Comparison of ENCODE assay signal across 21 mouse cellular contexts in the genomic region with DNA sequence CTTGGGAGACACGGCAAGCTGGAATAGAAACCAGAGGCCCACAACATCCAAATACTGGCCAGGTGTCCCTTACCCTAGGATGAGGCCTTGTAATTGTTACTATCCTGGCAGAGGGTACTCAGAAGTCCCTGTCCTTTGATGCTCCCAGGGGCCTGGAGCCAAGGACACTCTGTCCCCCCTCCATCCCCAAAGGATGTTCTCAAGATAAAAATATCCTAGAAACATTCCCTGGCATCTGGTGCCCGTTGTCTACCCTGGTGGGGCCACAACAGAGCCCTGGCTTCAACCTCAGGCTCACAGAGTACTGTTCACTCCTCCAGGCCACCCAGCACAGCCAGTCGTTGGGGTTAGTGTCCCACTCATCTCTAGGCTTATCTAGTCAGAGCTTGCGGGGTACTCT. TPM values are rescaled to one million over a fixed set of nuclear protein-coding genes. Genes with fewer than 3 reads are reported as not detected.
DNase-seq lines count a peak whose midpoint lies in the region; ATAC-seq lines count a peak whose summit lies in the region.
"Had no signal": no experiment of that assay in that cellular context is flagged by ENCODE, and none has a peak within 500 bp of the region (broad histone marks: within the 10 kb centered on the region; RNA-seq: fewer than 3 reads in every experiment).

No protein-coding gene starts in this region.

- no peak overlapping the region for H3K4me3 ChIP-seq in heart, embryonic 11.5 days (ENCODE audit: low read depth, low read length)
- H3K4me3 ChIP-seq in heart, embryonic 15.5 days, result no peak overlapping the region
- H3K4me3 ChIP-seq: erythroblast, embryonic 14.5 days; forebrain, embryonic 15.5 days; hindbrain, embryonic 15.5 days; limb, embryonic 15.5 days; megakaryocyte, embryonic 14.5 days; stomach, embryonic 15.5 days had no signal

- H3K4me1 ChIP-seq in heart, embryonic 11.5 days (ENCODE audit: control insufficient read depth, insufficient read depth, low read length), result peaks cover 12% of the 10 kb centered on the region; the same call in 1 of the 2 replicates
- H3K4me1 ChIP-seq in heart, embryonic 15.5 days (replicated peaks), result peaks cover 25% of the 10 kb centered on the region
- H3K4me1 ChIP-seq: stomach, embryonic 15.5 days had no signal

- peak; percentile 27 for DNase-seq in cerebellum, adult 11 months
- no peak for DNase-seq in cerebellum, postnatal 4 days (ENCODE audit: low spot score in 2 of 2)
- peak; percentile 60 to 70 for DNase-seq in heart, adult 18-20 months
- DNase-seq: kidney, adult 11 months; layer of hippocampus, postnatal 36 days; lung, postnatal 14 days; spleen, adult 18-20 months; thymus, postnatal 14 days had no signal

- 68% methylated on average over 4 of the region's 4 CpGs for WGBS in heart, embryonic 11.5 days (ENCODE audit: insufficient replicate concordance)
- 59% methylated on average over 4 of the region's 4 CpGs for whole genome bisulfite sequencing in heart, embryonic 15.5 days

- no peaks in the 10 kb centered on the region for H3K27me3 ChIP-seq in heart, embryonic 11.5 days (ENCODE audit: control insufficient read depth, insufficient read depth, low read length)
- H3K27me3 ChIP-seq in heart, embryonic 15.5 days, result no peaks in the 10 kb centered on the region
- H3K27me3 ChIP-seq: forebrain, embryonic 15.5 days; hindbrain, embryonic 15.5 days; limb, embryonic 15.5 days; stomach, embryonic 15.5 days had no signal

- no peaks in the 10 kb centered on the region for H3K9me3 ChIP-seq in heart, embryonic 11.5 days (replicated peaks; ENCODE audit: control insufficient read depth, low read length)
- H3K9me3 ChIP-seq in heart, embryonic 15.5 days (replicated peaks), result no peaks in the 10 kb centered on the region
- H3K9me3 ChIP-seq: forebrain, embryonic 15.5 days; hindbrain, embryonic 15.5 days; limb, embryonic 15.5 days; megakaryocyte, embryonic 14.5 days; stomach, embryonic 15.5 days had no signal

- no peak for ATAC-seq in heart, embryonic 11.5 days (replicated peaks; ENCODE audit: insufficient number of reproducible peaks, low FRiP score, low TSS enrichment)
- ATAC-seq in heart, embryonic 15.5 days (replicated peaks; ENCODE audit: insufficient number of reproducible peaks, insufficient read depth, low FRiP score, low read depth), result no peak
- ATAC-seq in megakaryocyte-erythroid progenitor cell, adult 5-6 weeks (replicated peaks; ENCODE audit: low FRiP score, low TSS enrichment, poor library complexity, severe bottlenecking), result no peak
- no peak for ATAC-seq in inflammation-experienced regulatory T-cells, adult 6 months
- ATAC-seq: forebrain, embryonic 15.5 days; midbrain, embryonic 16.5 days had no signal

- no peaks in the 10 kb centered on the region for H3K36me3 ChIP-seq in heart, embryonic 11.5 days (ENCODE audit: control insufficient read depth, insufficient read depth, low read length)
- H3K36me3 ChIP-seq in heart, embryonic 15.5 days, result no peaks in the 10 kb centered on the region
- H3K36me3 ChIP-seq: forebrain, embryonic 15.5 days; hindbrain, embryonic 15.5 days; limb, embryonic 15.5 days; stomach, embryonic 15.5 days had no signal

- H3K9ac ChIP-seq in heart, embryonic 11.5 days (ENCODE audit: low read depth, low read length), result no peak overlapping the region
- no peak overlapping the region for H3K9ac ChIP-seq in heart, embryonic 15.5 days
- H3K9ac ChIP-seq: forebrain, embryonic 15.5 days; hindbrain, embryonic 15.5 days; limb, embryonic 15.5 days; stomach, embryonic 15.5 days had no signal

- no peak overlapping the region for H3K27ac ChIP-seq in heart, embryonic 11.5 days (ENCODE audit: low read depth, low read length)
- peak overlapping the region; percentile 82 for H3K27ac ChIP-seq in heart, embryonic 15.5 days
- H3K27ac ChIP-seq: forebrain, embryonic 15.5 days; hindbrain, embryonic 15.5 days; kidney, postnatal 0 days; limb, embryonic 15.5 days; stomach, embryonic 15.5 days had no signal

- no peak overlapping the region for H3K4me2 ChIP-seq in heart, embryonic 11.5 days
- no peak overlapping the region for H3K4me2 ChIP-seq in heart, embryonic 15.5 days
- H3K4me2 ChIP-seq: forebrain, embryonic 15.5 days; hindbrain, embryonic 15.5 days; limb, embryonic 15.5 days; stomach, embryonic 15.5 days had no signal

RNA-seq across cellular contexts. Expression of gene Kcnj12, which starts 38.3 kb away (rescaled TPM):
- total RNA-seq in heart, adult 18-20 months (2021), result 10 to 100 TPM; 22.1 to 23.4 TPM
- 1.5 and 2.0 TPM in 2 replicates for polyA plus RNA-seq in heart, embryonic 11.5 days (2014; fragmentation: Nextera tagmentation; extraction: Ambion mirVana)
- 5.5 TPM in 2 replicates for polyA plus RNA-seq in heart, embryonic 15.5 days (2015; fragmentation: Nextera tagmentation; extraction: Ambion mirVana)
- not detected in 2 replicates for total RNA-seq in megakaryocyte-erythroid progenitor cell, adult 5-6 weeks (2014; fragmentation: Nextera tagmentation)
- not detected in 2 replicates for total RNA-seq in megakaryocyte-erythroid progenitor cell, adult 5-6 weeks (2017)
- not detected for polyA plus RNA-seq in inflammation-experienced regulatory T-cells, adult 6 months (2017; shearing (Covaris generic))
- total RNA-seq: CH12.LX had no signal

Comparison
In these comparisons a context has a peak if more than half of its experiments do, and no peak if none do; other contexts are left out.
1. DNase-seq: peak in cerebellum, adult 11 months (single experiment) and heart, adult 18-20 months (2 of 2); none in cerebellum, postnatal 4 days (0 of 2).